Mouse (Mus musculus): ENCODE measurements around the gene Gm48551.

Gm48551 gene

GRCm38 (mm10) chr10:81417227-81418215 lies 33.3 kb downstream of the Gm48551 start:
- no peak for DNase-seq (ENCODE audit: inconsistent ontology term)

- no peak for DNase-seq (ENCODE audit: inconsistent ontology term)
Observed at GRCm38 (mm10) chr10:81418216-81419070, 34.2 kb downstream of the Gm48551 start.

GRCm38 (mm10) chr10:81419111-81419928 lies 35.1 kb downstream of the Gm48551 start:
- DNase-seq (ENCODE audit: inconsistent ontology term) = no peak

GRCm38 (mm10) chr10:81420191-81420767 lies 36.0 kb downstream of the Gm48551 start:
- no peak for DNase-seq (ENCODE audit: inconsistent ontology term)

GRCm38 (mm10) chr10:81421041-81421796 lies 37.0 kb downstream of the Gm48551 start:
- no peak for DNase-seq (ENCODE audit: inconsistent ontology term)

GRCm38 (mm10) chr10:81421797-81422100 lies 37.5 kb downstream of the Gm48551 start:
- DNase-seq (ENCODE audit: inconsistent ontology term) = peak; percentile 60

GRCm38 (mm10) chr10:81422191-81422590 lies 37.9 kb downstream of the Gm48551 start:
- DNase-seq (ENCODE audit: inconsistent ontology term) = no peak

GRCm38 (mm10) chr10:81422661-81423217 lies 38.5 kb downstream of the Gm48551 start:
- DNase-seq (ENCODE audit: inconsistent ontology term) = no peak

- DNase-seq (ENCODE audit: inconsistent ontology term) = no peak
Observed at GRCm38 (mm10) chr10:81423476-81424245, 39.4 kb downstream of the Gm48551 start.

- DNase-seq (ENCODE audit: inconsistent ontology term) = peak; percentile 90
Observed at GRCm38 (mm10) chr10:81424246-81425051, 40.2 kb downstream of the Gm48551 start.

GRCm38 (mm10) chr10:81425236-81425850 lies 41.1 kb downstream of the Gm48551 start:
- DNase-seq (ENCODE audit: inconsistent ontology term) = peak; percentile 76

- DNase-seq (ENCODE audit: inconsistent ontology term) = peak; percentile 62
Observed at GRCm38 (mm10) chr10:81426081-81426671, 41.9 kb downstream of the Gm48551 start.

- peak; percentile 83 for DNase-seq (ENCODE audit: inconsistent ontology term)
Observed at GRCm38 (mm10) chr10:81426897-81427296, 42.6 kb downstream of the Gm48551 start.

GRCm38 (mm10) chr10:81427327-81427726 lies 43.1 kb downstream of the Gm48551 start:
- no peak for DNase-seq (ENCODE audit: inconsistent ontology term)

- no peak for DNase-seq (ENCODE audit: inconsistent ontology term)
Observed at GRCm38 (mm10) chr10:81427804-81428506, 43.7 kb downstream of the Gm48551 start.

GRCm38 (mm10) chr10:81428507-81428870 lies 44.2 kb downstream of the Gm48551 start:
- no peak for DNase-seq (ENCODE audit: inconsistent ontology term)

- no peak for DNase-seq (ENCODE audit: inconsistent ontology term)
Observed at GRCm38 (mm10) chr10:81429092-81429491, 44.8 kb downstream of the Gm48551 start.
